Mouse (Mus musculus) lung, adult 2 months (tissue): ENCODE measurements around the gene Chrna10.

ENCODE experiments used
- CTCF ChIP-seq: fragments of 200-500 bp; IDR thresholded peaks from 2 replicates; pipeline ENCODE4 v1.5.1; 2011; ENCODE audit warnings: mild to moderate bottlenecking, low read length, control low read depth; ENCODE audit not compliant: insufficient read depth
- POLR2A ChIP-seq: fragments of 200-500 bp; IDR thresholded peaks from 2 replicates; pipeline ENCODE4 v1.6.1; 2011; ENCODE audit warnings: low read depth, mild to moderate bottlenecking, control low read depth, low read length, borderline replicate concordance; ENCODE audit errors: extremely low read depth

- TF ChIP-seq POLR2A: no peak
- no peak for TF ChIP-seq CTCF
Measured at GRCm38 (mm10) chr7:102081784-102082183, 34.8 kb downstream of the Chrna10 start.
